Mouse (Mus musculus) cerebellum, adult 2 months (tissue): ENCODE data around the gene Slc25a3. TPM values are rescaled to one million over a fixed set of nuclear protein-coding genes. Genes with fewer than 3 reads are reported as not detected.

Source experiments
- DNase-seq, 2 experiments: peaks; one replicate each; pipeline ENCODE4 v3.0.0; 2021
- H3K27ac ChIP-seq: fragments of 200-500 bp; 2 replicates; pipeline ENCODE4 v1.5.1; 2012; ENCODE audit warnings: low read length, control low read depth, inconsistent platforms; ENCODE audit not compliant: insufficient read depth
- H3K27me3 ChIP-seq: fragments of 200-500 bp; 2 replicates; pipeline ENCODE4 v1.6.1; 2012; ENCODE audit warnings: inconsistent platforms, mild to moderate bottlenecking, low read length, moderate library complexity; ENCODE audit not compliant: control insufficient read depth, insufficient read depth
- H3K4me1 ChIP-seq: fragments of 200-500 bp; 2 replicates; pipeline ENCODE4 v1.6.1; 2011; ENCODE audit warnings: low read length; ENCODE audit not compliant: control insufficient read depth, insufficient read depth
- H3K4me3 ChIP-seq: fragments of 200-500 bp; replicated peaks from 2 replicates; pipeline ENCODE3; 2011; ENCODE audit warnings: mild to moderate bottlenecking, low read depth, low read length, control low read depth; ENCODE audit not compliant: insufficient read depth
- CTCF ChIP-seq: fragments of 200-500 bp; IDR thresholded peaks from 2 replicates; pipeline ENCODE4 v1.5.1; 2011; ENCODE audit warnings: low read depth, mild to moderate bottlenecking, control low read depth, low read length, moderate library complexity, borderline replicate concordance; ENCODE audit not compliant: insufficient read depth
- POLR2A ChIP-seq: fragments of 200-500 bp; IDR thresholded peaks from 2 replicates; pipeline ENCODE4 v1.6.1; 2011; ENCODE audit warnings: low read length, control low read depth, borderline replicate concordance; ENCODE audit not compliant: insufficient read depth
- WGBS: fragments of 180-500 bp; shearing (Covaris S2); methylation state at CpG from one replicate; pipeline ENCODE4 v1.1.7; 2018; 5-methylcytosine and 5-hydroxymethylcytosine counted together
- polyA plus RNA-seq: library from polyadenylated mRNA; depleted of rRNA; stranded (reverse); fragments of >200 nt; gene quantifications from 2 replicates; pipeline ENCODE4 v1.2.3, GENCODE M21; 2012

The Slc25a3 gene
- polyA plus RNA-seq, 1 experiment, result 804 TPM

DNA sequence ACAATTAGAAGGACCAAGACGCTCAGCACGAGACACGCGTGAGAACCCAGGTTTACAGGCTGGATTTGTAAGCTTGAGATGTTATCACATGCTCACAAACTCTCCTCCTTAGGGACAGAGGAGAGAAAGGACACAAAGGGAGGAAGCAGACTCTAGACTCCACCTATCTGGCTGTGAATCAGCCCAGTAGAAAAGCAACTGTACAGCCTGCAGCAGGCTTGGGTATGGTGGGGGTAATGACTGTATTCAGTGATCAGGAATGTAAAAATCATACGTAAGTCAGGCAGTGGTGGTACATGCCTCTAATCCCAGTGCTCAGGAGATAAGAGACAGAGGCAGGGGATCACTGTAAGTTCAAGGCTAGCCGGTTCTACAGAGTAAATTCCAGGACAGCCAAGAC, 32.5 kb upstream of the Slc25a3 start:
- Histone ChIP-seq H3K4me1 (0 out of 2 replicates have a peak, but pooled peaks cover 2% of the 10 kb centered on the region), H3K27me3 (no peaks in the 10 kb centered on the region), H3K27ac (no peak overlapping the region), H3K4me3 (no peak overlapping the region)
- WGBS, result 83% methylated on average over 6 of the region's 6 CpGs
- TF ChIP-seq POLR2A (no peak), CTCF (no peak)
- no peak for DNase-seq

DNA sequence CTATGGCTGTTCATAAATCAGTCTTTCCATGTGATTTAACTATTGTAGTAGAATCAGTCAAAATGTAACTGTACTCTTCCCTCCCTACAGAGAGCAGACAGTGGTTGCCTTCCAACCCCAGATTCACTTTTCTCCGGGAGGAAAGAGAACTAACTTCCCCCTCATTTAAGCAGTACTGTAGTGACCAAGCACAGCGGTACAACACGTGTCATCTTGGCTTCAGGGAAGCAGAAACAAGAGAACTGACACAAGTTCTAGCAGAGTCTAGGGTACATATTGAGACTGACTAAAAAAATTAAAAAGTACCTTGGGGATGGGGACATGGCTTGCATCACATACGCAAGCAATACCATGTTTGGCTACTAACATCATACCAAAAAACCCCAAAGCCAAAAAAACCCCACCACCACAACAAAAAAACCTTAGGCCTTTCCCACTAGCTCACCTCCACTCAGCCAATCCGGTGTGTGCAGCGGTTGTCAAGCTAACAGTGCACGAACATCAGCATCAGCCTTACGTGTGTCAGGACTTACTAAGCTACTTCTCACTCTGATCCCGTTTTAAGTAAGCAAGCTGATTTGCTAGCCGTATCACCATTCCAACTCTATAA, 30.1 kb upstream of the Slc25a3 start:
- TF ChIP-seq CTCF (no peak), POLR2A (no peak)
- Histone ChIP-seq H3K27me3 (no peaks in the 10 kb centered on the region), H3K27ac (no peak overlapping the region), H3K4me3 (no peak overlapping the region), H3K4me1 (0 out of 2 replicates have a peak, but pooled peaks cover 2% of the 10 kb centered on the region)
- WGBS, result 81% methylated on average over 10 of the region's 10 CpGs
- no peak for DNase-seq

DNA sequence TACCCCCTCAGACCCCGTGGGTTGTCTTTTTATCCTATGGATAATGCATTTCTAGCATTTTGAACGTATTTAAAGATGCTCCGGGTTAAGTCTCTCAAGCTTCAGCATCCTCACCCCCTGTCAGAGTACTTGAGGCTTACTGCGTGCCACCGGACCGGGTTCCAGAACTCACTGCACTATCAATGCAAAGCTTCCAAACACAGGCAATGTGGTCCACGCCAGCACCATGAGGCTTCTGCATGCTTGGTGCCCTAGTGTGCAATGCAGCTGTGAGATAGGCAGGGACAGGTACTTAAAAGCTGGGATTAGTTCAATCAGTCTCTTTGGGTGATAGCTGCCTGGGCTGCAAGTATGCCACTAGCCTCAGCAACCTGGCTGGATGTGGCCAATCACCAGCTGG, 21.6 kb upstream of the Slc25a3 start:
- no peaks in the 10 kb centered on the region for H3K4me1 ChIP-seq
- no peak overlapping the region for H3K27ac ChIP-seq
- H3K27me3 ChIP-seq, result no peaks in the 10 kb centered on the region; the same call in 1 of the 2 replicates
- no peak overlapping the region for H3K4me3 ChIP-seq
- WGBS, result 97% methylated on average over 7 of the region's 7 CpGs
- TF ChIP-seq CTCF (no peak), POLR2A (no peak)
- DNase-seq, result no peak

DNA sequence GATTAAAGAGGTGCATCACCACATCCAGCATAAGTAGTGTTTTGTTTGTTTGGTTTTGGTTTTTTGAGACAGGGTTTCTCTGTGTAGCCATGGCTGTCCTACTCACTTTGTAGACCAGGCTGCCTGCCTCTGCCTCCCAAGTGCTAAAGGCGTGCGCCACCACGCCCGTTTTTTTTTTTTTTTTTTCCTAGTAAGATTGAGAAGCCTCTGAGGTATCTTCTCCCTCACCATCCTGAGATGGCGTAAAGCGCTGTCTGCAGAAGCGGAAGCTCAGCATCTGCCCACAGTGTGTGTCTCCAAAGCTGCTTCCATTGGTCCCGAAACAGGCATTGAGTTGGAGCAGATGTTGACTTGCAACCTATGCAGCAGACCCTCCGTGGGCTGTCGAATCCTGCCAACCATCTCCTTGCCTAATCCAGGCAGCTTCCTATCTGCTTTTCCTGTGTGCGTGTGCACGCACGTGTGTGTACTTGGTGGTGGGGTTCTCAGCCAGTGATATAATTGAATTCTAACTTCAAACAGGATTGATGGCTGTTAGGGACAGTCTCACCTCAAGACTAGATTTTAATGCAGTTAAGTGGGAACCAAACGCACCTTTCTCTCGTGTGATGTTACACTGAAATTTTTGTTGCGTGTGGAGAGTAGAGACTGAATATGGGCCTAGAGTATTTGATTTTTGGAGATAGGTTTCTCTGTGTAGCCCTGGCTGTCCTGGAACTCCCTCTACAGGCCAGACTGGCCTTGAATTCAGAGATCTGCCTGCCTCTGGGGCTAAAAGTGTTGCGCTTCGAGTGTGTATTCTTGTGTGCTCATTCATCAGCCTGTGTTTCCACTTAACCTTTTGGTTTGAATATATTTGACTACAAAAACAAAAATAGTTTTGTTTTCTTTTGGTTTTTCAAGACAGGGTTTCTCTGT, 19.7 kb upstream of the Slc25a3 start:
- 63% methylated on average over 18 of the region's 18 CpGs for WGBS

DNA sequence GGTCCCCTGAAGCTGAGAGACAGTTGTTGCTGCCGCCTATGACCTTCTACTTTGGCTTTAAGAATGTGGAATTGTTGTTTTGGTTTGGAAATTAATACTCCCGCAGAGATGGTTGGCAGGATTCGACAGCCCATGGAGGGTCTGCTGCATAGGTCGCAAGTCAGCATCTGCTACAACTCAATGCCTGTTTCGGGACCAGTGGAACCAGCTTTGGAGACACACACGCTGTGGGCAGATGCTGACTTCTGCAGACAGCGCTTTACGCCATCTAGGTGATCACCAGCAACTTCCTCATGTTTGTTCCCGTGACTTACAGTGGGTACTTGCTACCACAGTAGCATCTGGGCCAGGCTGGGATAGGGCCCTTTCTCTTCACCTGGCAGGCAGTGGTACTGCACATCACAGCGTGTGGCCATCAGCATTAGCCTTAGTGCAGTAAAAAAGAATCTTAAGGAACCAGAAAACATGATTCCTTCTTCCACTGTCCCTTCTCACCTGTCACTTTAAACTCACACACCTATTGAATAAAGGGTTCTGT, 18.9 kb upstream of the Slc25a3 start:
- 56% methylated on average over 10 of the region's 10 CpGs for WGBS
- no peak for DNase-seq
- Histone ChIP-seq H3K27me3 (no peaks in the 10 kb centered on the region; the same call in 1 of the 2 replicates), H3K27ac (no peak overlapping the region), H3K4me3 (no peak overlapping the region), H3K4me1 (no peaks in the 10 kb centered on the region)
- no peak for TF ChIP-seq POLR2A

More for the DNA sequence above, 19.7 kb upstream of the Slc25a3 start:
- TF ChIP-seq POLR2A, result no peak
- no peak for TF ChIP-seq CTCF
- Histone ChIP-seq H3K27ac (no peak overlapping the region), H3K4me1 (no peaks in the 10 kb centered on the region), H3K4me3 (no peak overlapping the region), H3K27me3 (no peaks in the 10 kb centered on the region; the same call in 1 of the 2 replicates)
- DNase-seq, result no peak

DNA sequence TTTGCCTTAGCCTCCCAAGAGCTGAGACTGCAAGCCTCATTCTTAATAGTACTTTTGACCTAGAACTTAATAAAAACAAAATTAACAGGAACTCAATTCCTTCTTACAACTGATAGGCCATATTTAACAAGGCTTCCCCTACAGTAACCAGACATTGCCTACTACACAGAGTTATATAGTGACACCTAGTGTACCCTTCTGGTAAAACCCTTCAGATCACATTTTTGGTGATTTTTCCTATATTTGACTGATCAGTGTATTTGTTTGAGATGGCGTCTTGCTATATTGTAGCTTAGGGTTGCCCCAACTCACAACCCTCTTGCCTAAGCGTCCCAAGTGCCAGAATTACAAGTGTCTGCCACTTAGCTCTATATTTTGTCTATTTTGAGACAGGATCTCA, 17.7 kb upstream of the Slc25a3 start:
- DNase-seq, result peak in 1 of 2 experiments; percentile 38
- Histone ChIP-seq H3K4me1 (no peaks in the 10 kb centered on the region), H3K27ac (no peak overlapping the region), H3K4me3 (no peak overlapping the region), H3K27me3 (no peaks in the 10 kb centered on the region)
- WGBS, result 26% methylated on average over 2 of the region's 2 CpGs
- TF ChIP-seq POLR2A, result no peak
- peak; percentile 40; the same call in 1 of the 2 replicates for TF ChIP-seq CTCF

DNA sequence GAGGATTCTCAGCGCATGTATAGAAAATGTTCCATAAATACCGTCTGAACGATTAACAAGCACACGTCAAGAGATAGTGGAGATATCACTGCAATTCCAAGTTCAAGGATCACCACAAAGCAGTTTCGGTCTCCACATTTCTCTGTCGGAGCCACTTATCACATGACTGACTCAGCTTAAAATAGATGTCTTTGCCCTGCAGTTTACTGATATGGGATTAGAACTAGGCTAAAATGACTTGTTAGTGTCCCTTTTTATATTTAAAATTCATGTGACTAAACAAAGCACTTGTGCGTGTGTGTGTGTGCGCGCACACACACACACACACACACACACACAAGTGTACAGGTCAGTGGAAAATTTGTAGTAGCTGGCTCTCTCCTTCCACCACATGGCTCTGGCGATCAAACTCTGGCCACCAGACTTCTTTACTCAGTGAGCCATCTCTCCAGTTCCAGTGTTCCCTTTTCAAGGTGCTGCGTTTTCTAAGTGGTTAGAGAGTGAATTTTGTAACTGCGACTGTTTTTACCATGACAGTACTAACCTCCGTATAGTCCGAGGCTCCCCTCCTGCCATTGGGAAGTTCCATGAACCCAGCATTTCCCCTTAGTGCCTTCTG, 15.4 kb upstream of the Slc25a3 start:
- 91% methylated on average over 14 of the region's 14 CpGs for WGBS
- no peaks in the 10 kb centered on the region for H3K4me1 ChIP-seq
- TF ChIP-seq CTCF, result no peak
- no peaks in the 10 kb centered on the region for H3K27me3 ChIP-seq
- DNase-seq, result no peak
- no peak overlapping the region for H3K27ac ChIP-seq
- no peak overlapping the region for H3K4me3 ChIP-seq

DNA sequence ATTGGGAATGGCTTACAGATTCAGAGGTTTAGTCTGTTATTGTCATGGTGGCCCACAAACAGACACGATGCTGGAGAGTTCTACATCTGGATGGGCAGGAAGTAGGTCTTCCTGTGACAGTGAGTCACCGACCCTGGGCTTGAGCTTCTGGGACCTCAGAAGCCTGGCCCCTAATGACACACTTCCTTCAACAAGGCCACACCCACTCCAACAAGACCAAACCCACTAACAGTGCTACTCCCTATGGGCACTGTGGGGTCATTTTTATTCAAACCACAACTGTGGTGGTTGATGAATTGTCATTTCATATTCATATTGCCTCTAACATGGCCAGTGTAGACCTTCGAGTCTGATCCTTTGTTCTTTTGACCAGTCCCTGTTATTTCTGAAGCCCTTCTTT, 14.5 kb upstream of the Slc25a3 start:
- WGBS, result 81% methylated on average over 3 of the region's 3 CpGs

More for the DNA sequence above, 14.5 kb upstream of the Slc25a3 start:
- H3K27me3 ChIP-seq, result no peaks in the 10 kb centered on the region
- no peak overlapping the region for H3K27ac ChIP-seq
- H3K4me1 ChIP-seq, result no peaks in the 10 kb centered on the region
- DNase-seq, result no peak
- TF ChIP-seq CTCF, result no peak
- no peak overlapping the region for H3K4me3 ChIP-seq
